Mouse (Mus musculus): Measurements from ENCODE around the gene Gm28374.
A peak's percentile ranks its signal among the peaks of the same experiment; 100 is the strongest.

Gm28374 gene

GRCm38 (mm10) chr19:6057313-6058096 lies 24.6 kb downstream of the Gm28374 start, which contains the start of the genes Mrpl49 and Fau:
Gene Mrpl49, minus strand, starts transcription at chr19:6057785.
Gene Fau, plus strand, starts transcription at chr19:6057844.
- peak; percentile 100 for DNase-seq (ENCODE audit: low read depth, low spot score)

GRCm38 (mm10) chr19:6056696-6057095 lies 25.4 kb downstream of the Gm28374 start:
- no peak for DNase-seq (ENCODE audit: low read depth, low spot score)

DNA sequence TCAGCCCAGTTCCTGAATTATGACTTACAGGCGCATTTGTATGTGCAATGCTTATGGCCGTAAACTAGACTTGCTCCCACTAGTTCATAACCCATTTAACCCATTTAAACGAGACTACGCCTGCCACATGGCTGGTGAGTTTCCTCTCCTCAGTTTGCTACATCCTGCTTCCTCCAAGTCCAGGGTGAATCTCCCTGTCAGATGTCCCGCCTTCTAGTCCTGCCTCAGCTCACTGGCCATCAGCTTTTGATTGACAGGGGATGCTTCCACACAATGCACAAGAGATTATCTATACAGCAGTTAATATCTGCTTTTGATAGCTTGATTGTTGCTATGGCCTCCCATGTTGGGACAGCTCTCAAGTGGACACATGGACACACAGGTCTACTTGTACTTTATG lies 27.8 kb downstream of the Gm28374 start:
- no peak for DNase-seq (ENCODE audit: low read depth, low spot score)

GRCm38 (mm10) chr19:6052516-6052915 lies 29.5 kb downstream of the Gm28374 start:
- peak; percentile 5 for DNase-seq (ENCODE audit: low read depth, low spot score)

- DNase-seq (ENCODE audit: low read depth, low spot score), result peak; percentile 5
Measured at GRCm38 (mm10) chr19:6048681-6049410, 33.2 kb downstream of the Gm28374 start.

GRCm38 (mm10) chr19:6047899-6048166 lies 34.2 kb downstream of the Gm28374 start:
- no peak for DNase-seq (ENCODE audit: low read depth, low spot score)

DNA sequence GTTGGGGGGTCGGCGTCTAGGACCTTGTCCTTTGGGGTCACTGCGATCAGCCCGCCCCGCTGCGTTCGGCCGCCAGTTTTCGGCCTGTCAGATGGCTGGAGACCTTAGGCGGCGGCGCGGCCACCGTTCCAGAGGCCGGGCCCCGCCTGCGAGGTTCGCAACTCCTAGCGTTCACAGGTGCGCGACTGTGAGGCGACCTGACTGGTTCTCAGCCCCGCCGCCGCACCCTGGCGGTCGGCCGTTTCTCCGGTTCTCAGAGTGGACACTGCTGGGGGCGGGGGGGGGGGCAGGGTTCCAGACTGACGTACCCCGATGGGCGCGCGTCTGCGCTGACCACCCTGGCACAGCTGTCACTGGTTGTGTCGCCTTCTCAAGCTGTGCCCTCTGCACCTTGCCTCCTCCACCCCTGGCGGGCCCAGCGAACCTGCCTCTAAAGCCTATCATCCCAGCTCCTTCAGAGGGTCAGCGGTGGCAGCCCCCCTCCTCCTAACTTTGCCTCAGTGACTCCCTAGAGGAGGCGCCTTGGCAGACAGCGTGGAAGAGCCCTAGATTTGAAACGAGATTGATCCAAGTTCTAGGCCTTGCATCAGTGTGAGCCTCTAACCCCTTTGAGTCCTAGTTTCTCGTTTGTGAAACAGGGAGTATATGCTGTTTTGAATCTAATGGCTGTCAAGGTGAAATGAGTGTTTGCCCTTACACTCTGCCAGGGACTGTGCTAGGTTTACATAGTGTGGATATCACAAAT lies 34.7 kb downstream of the Gm28374 start:
- no peak for DNase-seq (ENCODE audit: low read depth, low spot score)

GRCm38 (mm10) chr19:6046294-6047153 lies 35.5 kb downstream of the Gm28374 start, which contains the start of gene Syvn1:
Gene Syvn1, plus strand, starts transcription at chr19:6046576.
- peak; percentile 94 for DNase-seq (ENCODE audit: low read depth, low spot score)

GRCm38 (mm10) chr19:6045366-6046293 lies 36.4 kb downstream of the Gm28374 start:
- peak; percentile 77 for DNase-seq (ENCODE audit: low read depth, low spot score)

GRCm38 (mm10) chr19:6044102-6044501 lies 38.0 kb downstream of the Gm28374 start:
- peak; percentile 70 for DNase-seq (ENCODE audit: low read depth, low spot score)

DNA sequence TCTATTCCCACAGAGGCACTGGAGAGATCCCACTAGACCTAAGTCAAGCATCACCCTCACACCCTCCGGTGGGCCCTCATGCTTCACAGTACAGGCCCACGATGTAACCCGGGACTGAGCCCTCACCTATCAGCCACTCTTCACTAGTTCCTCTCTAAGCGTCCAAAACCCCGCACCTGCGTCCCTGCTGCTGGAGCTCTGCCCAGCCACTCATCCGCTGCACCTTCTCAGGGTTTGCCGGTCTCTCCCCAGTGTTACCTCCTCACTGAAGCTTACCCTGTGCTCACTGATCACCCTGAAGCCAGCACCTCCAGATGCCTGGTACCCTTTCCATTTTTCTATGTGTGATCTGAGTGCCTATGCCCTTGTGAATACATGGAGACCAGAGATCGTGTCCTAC lies 39.8 kb downstream of the Gm28374 start:
- DNase-seq (ENCODE audit: low read depth, low spot score), result no peak

- no peak for DNase-seq (ENCODE audit: low read depth, low spot score)
Measured at GRCm38 (mm10) chr19:6040002-6040401, 42.1 kb downstream of the Gm28374 start.

DNA sequence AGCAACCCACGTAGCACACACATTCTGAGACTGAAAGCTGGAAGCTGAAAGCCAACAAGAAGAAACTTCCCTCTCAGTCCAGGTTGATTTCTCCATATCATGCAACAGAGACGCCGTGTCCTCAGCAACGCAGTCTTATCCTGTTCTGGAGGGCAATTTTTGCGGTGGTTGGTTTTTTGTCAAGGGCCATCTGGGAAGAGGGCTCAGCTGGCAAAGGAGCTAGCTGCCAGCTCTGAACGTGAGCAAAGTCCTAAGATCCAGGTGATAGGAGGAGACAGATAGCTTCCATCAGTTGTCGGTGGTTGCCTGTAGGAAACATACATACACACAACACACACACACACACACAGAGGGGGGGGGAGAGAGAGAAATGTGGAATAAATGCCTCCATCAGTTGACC lies 43.7 kb downstream of the Gm28374 start:
- no peak for DNase-seq (ENCODE audit: low read depth, low spot score)

DNA sequence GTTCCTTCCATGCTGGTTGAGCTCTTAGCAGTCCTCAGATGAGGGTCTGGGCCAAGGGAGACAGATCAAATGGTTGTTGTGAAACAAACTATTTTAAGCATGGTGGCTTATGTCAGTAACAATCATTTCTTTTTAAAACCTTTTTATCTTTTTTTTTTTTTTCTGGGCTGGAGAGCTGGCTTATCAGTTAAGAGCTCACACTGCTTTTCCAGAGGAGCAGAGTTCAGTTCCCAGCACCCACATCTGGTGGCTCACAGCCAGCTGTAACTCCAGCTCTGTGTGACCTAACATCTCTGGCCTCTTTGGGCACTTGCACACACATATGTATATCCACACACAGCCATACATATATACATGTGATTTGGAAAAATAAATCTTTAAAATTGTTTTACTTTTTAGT lies 44.4 kb downstream of the Gm28374 start:
- no peak for DNase-seq (ENCODE audit: low read depth, low spot score)

GRCm38 (mm10) chr19:6035966-6036585 lies 46.0 kb downstream of the Gm28374 start:
- DNase-seq (ENCODE audit: low read depth, low spot score), result no peak

- no peak for DNase-seq (ENCODE audit: low read depth, low spot score)
Measured at GRCm38 (mm10) chr19:6030520-6031280, 51.4 kb downstream of the Gm28374 start.

DNA sequence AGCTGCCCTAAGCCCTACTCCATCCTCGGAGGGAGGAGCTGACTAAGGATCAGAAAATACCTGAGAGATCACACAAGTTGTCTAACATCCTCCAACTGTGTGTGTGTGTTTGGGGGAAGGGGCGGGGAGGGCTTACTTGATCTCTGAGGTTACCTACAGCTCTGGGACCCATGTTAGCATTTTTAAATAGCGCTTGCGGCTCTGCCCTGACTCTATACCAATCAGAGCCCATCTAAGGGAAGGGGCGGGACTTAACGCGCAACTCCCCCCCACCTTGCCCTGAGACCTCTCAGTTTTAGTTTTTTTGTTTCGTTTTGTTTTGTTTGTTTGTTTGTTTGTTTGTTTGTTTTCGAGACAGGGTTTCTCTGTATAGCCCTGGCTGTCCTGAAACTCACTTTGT lies 52.6 kb downstream of the Gm28374 start:
- DNase-seq (ENCODE audit: low read depth, low spot score), result no peak

GRCm38 (mm10) chr19:6028991-6029390 lies 53.1 kb downstream of the Gm28374 start:
- DNase-seq (ENCODE audit: low read depth, low spot score), result no peak

Measured in CD4-positive, CD25-positive, alpha-beta regulatory T cell, adult 2 months (primary cell).